Mouse (Mus musculus): Measurements from ENCODE around the gene Trpm1. TPM values are rescaled to one million over a fixed set of nuclear protein-coding genes. Genes with fewer than 3 reads are reported as not detected.

Gene Trpm1
- polyA plus RNA-seq, 1 experiment = not detected

- no peak overlapping the region for H3K27ac ChIP-seq (ENCODE audit: insufficient read depth, low read length)
- H3K4me1 ChIP-seq (ENCODE audit: control insufficient read depth, insufficient read depth, low read length) = no peaks in the 10 kb centered on the region
- H3K4me3 ChIP-seq (ENCODE audit: insufficient read depth, low read length) = no peak overlapping the region
- no peak for TF ChIP-seq POLR2A (IDR thresholded peaks at IDR 0.05; ENCODE audit: low read depth, low read length)
- TF ChIP-seq CTCF (IDR thresholded peaks at IDR 0.05; ENCODE audit: borderline replicate concordance, insufficient read depth, low read length) = no peak
These were observed 156.6 kb downstream of the Trpm1 start for GRCm38 (mm10) chr7:64310241-64310640.

- TF ChIP-seq CTCF (IDR thresholded peaks at IDR 0.05; ENCODE audit: borderline replicate concordance, insufficient read depth, low read length) (no peak), POLR2A (IDR thresholded peaks at IDR 0.05; ENCODE audit: low read depth, low read length) (no peak)
- no peak overlapping the region for H3K4me3 ChIP-seq (ENCODE audit: insufficient read depth, low read length)
- no peaks in the 10 kb centered on the region for H3K4me1 ChIP-seq (ENCODE audit: control insufficient read depth, insufficient read depth, low read length)
These were observed 157.1 kb downstream of the Trpm1 start for GRCm38 (mm10) chr7:64310756-64311155.

GRCm38 (mm10) chr7:64312811-64313210 is 159.2 kb downstream of the Trpm1 start:
- Histone ChIP-seq H3K27ac (ENCODE audit: insufficient read depth, low read length) (no peak overlapping the region), H3K4me1 (ENCODE audit: control insufficient read depth, insufficient read depth, low read length) (no peaks in the 10 kb centered on the region), H3K4me3 (ENCODE audit: insufficient read depth, low read length) (no peak overlapping the region)
- TF ChIP-seq POLR2A (IDR thresholded peaks at IDR 0.05; ENCODE audit: low read depth, low read length) (no peak), CTCF (IDR thresholded peaks at IDR 0.05; ENCODE audit: borderline replicate concordance, insufficient read depth, low read length) (no peak)

More at GRCm38 (mm10) chr7:64310756-64311155, 157.1 kb downstream of the Trpm1 start:
- no peak overlapping the region for H3K27ac ChIP-seq (ENCODE audit: insufficient read depth, low read length)

Other genes with a start within 250 kb of the Trpm1 start
- gene E030018B13Rik, start 237.0 kb upstream of the Trpm1 start, polyA plus RNA-seq (2011; ENCODE audit: insufficient read length, low read depth, missing spikeins) = not detected in 2 replicates
- gene Klf13, start 214.9 kb upstream of the Trpm1 start, polyA plus RNA-seq (2011; ENCODE audit: insufficient read length, low read depth, missing spikeins) = 34.6 and 40.2 TPM in 2 replicates
- gene Mtmr10, start 133.8 kb downstream of the Trpm1 start, polyA plus RNA-seq (2011; ENCODE audit: insufficient read length, low read depth, missing spikeins) = 19.8 and 27.4 TPM in 2 replicates
- 5.6 and 5.7 TPM in 2 replicates for gene Fan1, start 220.3 kb downstream of the Trpm1 start, polyA plus RNA-seq (2011; ENCODE audit: insufficient read length, low read depth, missing spikeins)
- 32.7 and 34.9 TPM in 2 replicates for gene Mphosph10, start 238.4 kb downstream of the Trpm1 start, polyA plus RNA-seq (2011; ENCODE audit: insufficient read length, low read depth, missing spikeins)
- gene Mcee, start 238.8 kb downstream of the Trpm1 start, polyA plus RNA-seq (2011; ENCODE audit: insufficient read length, low read depth, missing spikeins) = 15.9 and 20.0 TPM in 2 replicates